ENCODE assay signal across 16 mouse cellular contexts in the genomic region with DNA sequence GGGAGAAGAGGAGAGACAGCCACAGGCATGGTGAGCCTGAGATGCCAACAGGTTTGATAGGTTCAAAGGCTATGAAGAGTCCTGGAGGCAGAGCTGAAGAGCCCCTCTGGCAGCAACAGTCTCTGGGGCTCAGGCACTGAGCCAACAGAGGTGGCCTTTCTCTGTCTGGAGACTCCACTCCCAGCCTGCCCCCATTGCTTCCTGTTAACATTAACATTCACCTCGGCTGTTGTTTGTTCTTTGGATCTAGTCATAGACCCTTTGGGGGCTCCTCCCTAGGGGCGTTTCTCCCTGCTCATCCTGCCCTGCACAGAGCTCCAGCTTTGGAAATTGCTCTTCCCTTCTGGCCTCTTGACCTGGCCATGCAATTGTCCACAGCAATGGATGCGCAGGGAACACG. TPM values are rescaled to one million over a fixed set of nuclear protein-coding genes. Genes with fewer than 3 reads are reported as not detected.
DNase-seq lines count a peak whose midpoint lies in the region; ATAC-seq and TF ChIP-seq lines count a peak whose summit lies in the region.
"Had no signal": no experiment of that assay in that cellular context is flagged by ENCODE, and none has a peak within 500 bp of the region (broad histone marks: within the 10 kb centered on the region; RNA-seq: fewer than 3 reads in every experiment).

No protein-coding gene starts in this region.

- TF ChIP-seq POLR2A in kidney, adult 2 months (IDR thresholded peaks at IDR 0.05; ENCODE audit: low read depth, low read length) = no peak

- peaks cover 10% of the 10 kb centered on the region for H3K27me3 ChIP-seq in hindbrain, embryonic 10.5 days (ENCODE audit: insufficient read depth, poor library complexity, severe bottlenecking)
- H3K27me3 ChIP-seq in hindbrain, embryonic 13.5 days = 0 out of 2 replicates have a peak, but pooled peaks cover 4% of the 10 kb centered on the region
- no peaks in the 10 kb centered on the region for H3K27me3 ChIP-seq in kidney, adult 2 months (replicated peaks; ENCODE audit: control insufficient read depth, insufficient read depth, low read length)
- H3K27me3 ChIP-seq in stomach, postnatal 0 days (ENCODE audit: control insufficient read depth, insufficient read depth, low read length) = no peaks in the 10 kb centered on the region
- H3K27me3 ChIP-seq: hindbrain, embryonic 15.5 days; neural tube, embryonic 15.5 days; stomach, embryonic 15.5 days had no signal

- TF ChIP-seq EP300 in stomach, postnatal 0 days (optimal IDR thresholded peaks at IDR 0.05) = no peak

- H3K9me3 ChIP-seq in hindbrain, embryonic 10.5 days = no peaks in the 10 kb centered on the region
- no peaks in the 10 kb centered on the region for H3K9me3 ChIP-seq in hindbrain, embryonic 13.5 days
- no peaks in the 10 kb centered on the region for H3K9me3 ChIP-seq in stomach, postnatal 0 days (ENCODE audit: control insufficient read depth, low read length)
- H3K9me3 ChIP-seq: embryonic facial prominence, embryonic 10.5 days; hindbrain, embryonic 15.5 days; neural tube, embryonic 15.5 days; stomach, embryonic 15.5 days had no signal

- no peak for ATAC-seq in hindbrain, embryonic 13.5 days (ENCODE audit: low FRiP score)
- no peak for ATAC-seq in stomach, postnatal 0 days (ENCODE audit: low FRiP score, low TSS enrichment)
- ATAC-seq: midbrain, embryonic 16.5 days had no signal

- WGBS in hindbrain, embryonic 10.5 days = 68% methylated on average over 4 of the region's 4 CpGs
- 67% methylated on average over 4 of the region's 4 CpGs for WGBS in hindbrain, embryonic 13.5 days
- 44% methylated on average over 4 of the region's 4 CpGs for WGBS in kidney, adult 2 months
- 39% methylated on average over 4 of the region's 4 CpGs for WGBS in stomach, postnatal 0 days

- TF ChIP-seq CTCF in kidney, adult 2 months (conservative IDR thresholded peaks at IDR 0.05; ENCODE audit: insufficient read depth, insufficient read length, low read depth, low read length) = no peak
- TF ChIP-seq CTCF in stomach, postnatal 0 days (IDR thresholded peaks at IDR 0.05; ENCODE audit: low read depth) = no peak

- peaks cover 21% of the 10 kb centered on the region for H3K4me1 ChIP-seq in hindbrain, embryonic 10.5 days (replicated peaks)
- H3K4me1 ChIP-seq in hindbrain, embryonic 13.5 days (replicated peaks) = peaks cover 4% of the 10 kb centered on the region
- no peaks in the 10 kb centered on the region for H3K4me1 ChIP-seq in kidney, adult 2 months (ENCODE audit: control insufficient read depth, insufficient read depth, low read length)
- H3K4me1 ChIP-seq in stomach, postnatal 0 days (replicated peaks; ENCODE audit: control insufficient read depth, insufficient read depth) = no peaks in the 10 kb centered on the region

- H3K36me3 ChIP-seq in hindbrain, embryonic 10.5 days = no peaks in the 10 kb centered on the region
- H3K36me3 ChIP-seq in hindbrain, embryonic 13.5 days = no peaks in the 10 kb centered on the region
- no peaks in the 10 kb centered on the region for H3K36me3 ChIP-seq in kidney, adult 2 months (ENCODE audit: control insufficient read depth, insufficient read depth, low read length)
- H3K36me3 ChIP-seq in stomach, postnatal 0 days (ENCODE audit: control insufficient read depth, insufficient read depth, low read length) = no peaks in the 10 kb centered on the region
- H3K36me3 ChIP-seq: embryonic facial prominence, embryonic 10.5 days; heart, embryonic 13.5 days; hindbrain, embryonic 15.5 days; neural tube, embryonic 15.5 days; stomach, embryonic 15.5 days had no signal

- H3K4me3 ChIP-seq in hindbrain, embryonic 10.5 days = no peak overlapping the region
- no peak overlapping the region for H3K4me3 ChIP-seq in hindbrain, embryonic 13.5 days
- no peak overlapping the region for H3K4me3 ChIP-seq in kidney, adult 2 months (ENCODE audit: insufficient read depth, low read depth, low read length)
- no peak overlapping the region for H3K4me3 ChIP-seq in stomach, postnatal 0 days (ENCODE audit: low read depth, low read length)
- H3K4me3 ChIP-seq: embryonic facial prominence, embryonic 10.5 days; heart, embryonic 13.5 days; hindbrain, embryonic 15.5 days; neural tube, embryonic 15.5 days; stomach, embryonic 15.5 days had no signal

- no peak overlapping the region for H3K4me2 ChIP-seq in hindbrain, embryonic 13.5 days
- no peak overlapping the region for H3K4me2 ChIP-seq in stomach, postnatal 0 days (replicated peaks; ENCODE audit: low read depth)
- H3K4me2 ChIP-seq: heart, embryonic 13.5 days; hindbrain, embryonic 15.5 days; neural tube, embryonic 15.5 days; stomach, embryonic 15.5 days had no signal

- peak overlapping the region; percentile 18; the same call in 1 of the 2 replicates for H3K27ac ChIP-seq in hindbrain, embryonic 10.5 days
- H3K27ac ChIP-seq in hindbrain, embryonic 13.5 days = no peak overlapping the region
- H3K27ac ChIP-seq in kidney, adult 2 months (ENCODE audit: insufficient read depth, low read depth, low read length) = no peak overlapping the region
- no peak overlapping the region for H3K27ac ChIP-seq in stomach, postnatal 0 days (replicated peaks)
- H3K27ac ChIP-seq: embryonic facial prominence, embryonic 10.5 days; heart, embryonic 13.5 days; hindbrain, embryonic 15.5 days; neural tube, embryonic 15.5 days; stomach, embryonic 15.5 days had no signal

- H3K9ac ChIP-seq in hindbrain, embryonic 13.5 days = no peak overlapping the region
- H3K9ac ChIP-seq in stomach, postnatal 0 days (ENCODE audit: low read length) = 0 out of 2 replicates have a peak overlapping the region, but pooled peaks have one; percentile 18
- H3K9ac ChIP-seq: heart, embryonic 13.5 days; hindbrain, embryonic 15.5 days; neural tube, embryonic 15.5 days; stomach, embryonic 15.5 days had no signal

- no peak for DNase-seq in hindbrain, embryonic 10.5 days (ENCODE audit: low spot score)
- DNase-seq in kidney, postnatal 4 days = peak; percentile 27 to 57
- no peak for DNase-seq in kidney, adult 2 months
- DNase-seq in R1 (ENCODE audit: low read depth, low spot score) = peak; percentile 79
- no peak for DNase-seq in stomach, postnatal 0 days (ENCODE audit: low spot score)
- DNase-seq in B cell, adult 2 months = no peak
- DNase-seq: adrenal gland, adult 8-10 months; cerebellum, adult 8-10 months; right cerebral cortex, postnatal 14 days had no signal

RNA-seq across cellular contexts. Expression of gene Man1c1, which starts 20.9 kb away (rescaled TPM):
- polyA plus RNA-seq in hindbrain, embryonic 10.5 days (2016; fragmentation: Nextera tagmentation; extraction: Ambion mirVana) = 3.7 and 4.1 TPM in 2 replicates
- polyA plus RNA-seq in hindbrain, embryonic 13.5 days (2015; fragmentation: Nextera tagmentation; extraction: Ambion mirVana) = 3.6 and 3.8 TPM in 2 replicates
- 4.6 and 4.7 TPM in 2 replicates for polyA plus RNA-seq in kidney, adult 2 months (2012; rRNA removed)
- polyA plus RNA-seq in stomach, postnatal 0 days (2015; fragmentation: Nextera tagmentation; extraction: Ambion mirVana) = 1.5 TPM in 2 replicates

RNA-seq across cellular contexts. Expression of gene Ldlrap1, which starts 42.9 kb away (rescaled TPM):
- 9.7 and 11.4 TPM in 2 replicates for polyA plus RNA-seq in hindbrain, embryonic 10.5 days (2016; fragmentation: Nextera tagmentation; extraction: Ambion mirVana)
- 2.9 and 4.1 TPM in 2 replicates for polyA plus RNA-seq in hindbrain, embryonic 13.5 days (2015; fragmentation: Nextera tagmentation; extraction: Ambion mirVana)
- 21.8 and 22.0 TPM in 2 replicates for polyA plus RNA-seq in kidney, adult 2 months (2012; rRNA removed)
- polyA plus RNA-seq in stomach, postnatal 0 days (2015; fragmentation: Nextera tagmentation; extraction: Ambion mirVana) = 18.8 and 19.5 TPM in 2 replicates

Comparison
In these comparisons a context has a peak if more than half of its experiments do, and no peak if none do; other contexts are left out.
1. DNase-seq: peak in kidney, postnatal 4 days (2 of 2) and R1 (single experiment); none in hindbrain, embryonic 10.5 days (single experiment), kidney, adult 2 months (single experiment), stomach, postnatal 0 days (single experiment) and B cell, adult 2 months (0 of 2).